Mouse (Mus musculus): ENCODE measurements at regions not wholly inside any gene's neighbourhood (a gene's known extent, or its start where the extent isn't known, plus 50 kb on each side); places are given as distances from the start of the nearest gene placed in this dataset.

DNA sequence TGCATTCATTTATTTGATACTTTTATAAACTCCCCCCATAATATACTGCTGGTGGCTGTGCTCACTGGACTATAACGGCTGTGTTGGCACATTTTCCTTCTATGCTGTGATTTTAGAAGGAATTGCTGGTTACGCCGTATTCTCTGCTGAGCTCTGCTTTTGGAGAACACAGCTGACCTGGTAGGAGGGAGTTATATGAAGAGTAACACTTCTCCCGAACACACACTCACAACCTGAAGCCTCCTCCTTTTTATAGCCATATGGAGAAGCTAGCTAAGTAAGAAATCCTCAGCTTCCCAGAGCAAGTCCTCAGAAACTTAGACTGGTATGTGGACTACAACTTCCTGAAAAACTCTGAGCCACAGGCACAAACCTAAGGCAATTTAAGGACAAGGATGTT is 554.5 kb upstream of the Robo2 start:
- TF ChIP-seq CTCF (IDR thresholded peaks at IDR 0.05; ENCODE audit: low read depth, low read length) (no peak), POLR2A (IDR thresholded peaks at IDR 0.05; ENCODE audit: extremely low read depth, insufficient read depth, low read length) (no peak)

Data from liver, adult 2 months (tissue).